Mouse (Mus musculus) layer of hippocampus, adult 2 months (tissue): ENCODE measurements around the gene Fam84b. TPM values are rescaled to one million over a fixed set of nuclear protein-coding genes. Genes with fewer than 3 reads are reported as not detected.

ENCODE experiments used
- DNase-seq, 2 experiments: peaks; one replicate each; pipeline ENCODE4 v3.0.0; 2022; ENCODE audit warnings: low spot score in 2 of 2
- H3K27ac ChIP-seq: fragments of 200-600 bp; 2 replicates; pipeline ENCODE4 v1.8.1; 2022
- H3K4me3 ChIP-seq: fragments of 200-600 bp; 2 replicates; pipeline ENCODE4 v1.8.1; 2022; ENCODE audit warnings: mild to moderate bottlenecking
- CTCF ChIP-seq: fragments of 200-600 bp; conservative IDR thresholded peaks from 2 replicates; pipeline ENCODE4 v1.8.1; 2022; ENCODE audit warnings: antibody characterized with exemption, mild to moderate bottlenecking, moderate library complexity
- total RNA-seq, 2 experiments: library from RNA; stranded (reverse); gene quantifications; 2 replicates each; pipeline ENCODE4 v1.2.3; 2021

Fam84b gene
- total RNA-seq, 2 experiments from 2014 or later: 13.0 to 16.0 TPM

DNA sequence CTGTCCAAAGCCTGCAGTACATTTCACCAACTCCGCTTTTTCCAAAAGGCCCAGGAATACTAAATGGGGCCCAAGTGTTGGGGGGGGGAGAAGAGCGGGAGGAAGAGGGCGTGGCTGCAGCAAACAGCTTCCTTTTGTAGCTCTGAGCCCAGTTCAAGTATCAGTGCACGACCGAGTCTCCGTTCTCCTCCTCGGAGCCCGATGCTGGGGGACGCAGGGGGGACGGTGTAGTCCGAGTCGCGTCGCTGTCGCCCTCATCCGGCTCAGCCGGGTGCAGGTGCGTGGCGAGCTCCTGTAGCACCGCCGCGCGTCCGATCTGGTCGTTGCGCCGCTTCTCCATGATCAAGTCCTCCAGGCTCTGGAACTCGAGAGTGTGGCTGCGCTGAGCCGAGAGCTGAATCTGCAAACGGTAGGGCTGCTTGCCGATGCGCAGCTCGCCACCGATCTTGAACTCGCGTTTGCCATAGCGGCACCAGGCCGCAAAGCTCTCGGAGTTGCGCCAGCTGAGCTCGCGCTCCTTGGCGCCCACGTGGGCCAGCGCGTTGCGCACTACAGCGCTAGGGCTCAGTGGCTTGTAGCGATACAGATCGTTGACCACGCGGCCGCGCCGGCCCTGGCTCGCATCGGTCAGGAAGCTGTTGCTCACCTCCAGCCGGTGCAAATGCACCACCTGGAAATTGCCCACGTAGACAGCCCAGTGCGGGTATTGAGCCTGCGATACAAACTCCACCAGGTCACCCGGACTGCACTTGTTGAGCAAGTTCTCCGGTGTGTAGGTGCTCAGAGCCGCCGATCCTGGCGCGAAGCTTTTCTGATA lies 30.6 kb downstream of the Fam84b start:
- peak; percentile 72 for TF ChIP-seq CTCF
- Histone ChIP-seq H3K4me3 (peak overlapping the region; percentile 95), H3K27ac (peak overlapping the region; percentile 91)
- DNase-seq: peak; percentile 69 to 70

GRCm38 (mm10) chr15:60822101-60822802 lies 31.3 kb downstream of the Fam84b start:
- no peak for DNase-seq
- no peak for TF ChIP-seq CTCF
- Histone ChIP-seq H3K27ac (peak overlapping the region; percentile 91), H3K4me3 (peak overlapping the region; percentile 95)

GRCm38 (mm10) chr15:60818500-60818899 lies 35.1 kb downstream of the Fam84b start:
- DNase-seq: no peak
- TF ChIP-seq CTCF: no peak

GRCm38 (mm10) chr15:60816478-60816877 lies 37.1 kb downstream of the Fam84b start:
- DNase-seq: no peak
- H3K4me3 ChIP-seq: no peak overlapping the region
- TF ChIP-seq CTCF: no peak
- H3K27ac ChIP-seq: no peak overlapping the region

More at GRCm38 (mm10) chr15:60818500-60818899, 35.1 kb downstream of the Fam84b start:
- Histone ChIP-seq H3K27ac (no peak overlapping the region), H3K4me3 (no peak overlapping the region)

GRCm38 (mm10) chr15:60814542-60814941 lies 39.0 kb downstream of the Fam84b start:
- H3K27ac ChIP-seq: no peak overlapping the region
- H3K4me3 ChIP-seq: no peak overlapping the region
- no peak for TF ChIP-seq CTCF
- DNase-seq: no peak

DNA sequence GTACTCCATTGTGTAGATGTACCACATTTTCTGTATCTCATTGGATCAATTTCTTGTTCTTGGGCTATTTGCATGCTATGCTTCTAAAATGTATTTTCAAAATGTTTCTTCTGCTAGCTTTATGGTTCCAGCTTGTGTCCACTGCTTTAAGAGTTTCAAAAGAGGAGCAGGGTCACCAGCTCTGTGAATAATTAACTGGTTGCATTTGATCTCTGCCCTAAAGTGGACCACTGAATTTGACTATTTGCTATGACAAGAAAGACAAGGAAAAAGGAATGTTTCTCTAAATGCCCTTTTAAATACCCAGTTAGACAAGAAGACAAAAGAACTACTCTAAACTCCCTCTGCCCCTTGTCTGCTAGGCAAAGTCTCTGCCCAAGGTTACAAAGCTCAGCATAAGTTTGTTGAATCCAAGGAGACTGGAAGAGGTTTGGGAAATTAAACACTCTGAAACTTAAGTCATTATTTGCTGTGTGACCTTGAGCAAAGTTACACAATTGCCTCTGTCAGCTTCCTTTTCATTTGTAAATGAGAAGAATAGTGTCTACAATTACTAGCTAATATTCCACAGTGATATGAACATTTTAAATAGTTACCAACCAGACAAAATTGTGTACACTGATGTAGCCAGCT lies 60.4 kb downstream of the Fam84b start:
- no peak overlapping the region for H3K4me3 ChIP-seq
- H3K27ac ChIP-seq: no peak overlapping the region
- DNase-seq: no peak
- TF ChIP-seq CTCF: no peak

DNA sequence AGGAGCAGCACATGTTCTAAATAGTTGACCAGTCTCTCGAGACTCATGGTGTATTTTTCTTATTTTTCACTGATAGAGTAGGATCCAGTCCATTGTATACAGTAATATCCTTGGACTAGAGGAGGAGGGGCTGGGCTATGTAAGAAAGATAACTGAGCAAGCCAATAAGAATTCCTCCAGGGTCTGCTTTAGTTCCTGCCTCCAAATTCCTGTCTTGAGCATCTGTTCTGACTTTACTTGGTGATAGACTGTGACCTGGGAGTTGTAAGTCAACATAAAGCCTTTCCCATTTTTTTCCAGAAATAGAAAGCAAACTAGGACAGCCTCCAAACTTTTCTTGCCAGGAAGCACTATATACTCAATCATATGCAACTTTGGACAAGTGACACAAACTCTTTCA lies 64.5 kb downstream of the Fam84b start:
- no peak for TF ChIP-seq CTCF
- Histone ChIP-seq H3K27ac (no peak overlapping the region), H3K4me3 (no peak overlapping the region)
- no peak for DNase-seq

DNA sequence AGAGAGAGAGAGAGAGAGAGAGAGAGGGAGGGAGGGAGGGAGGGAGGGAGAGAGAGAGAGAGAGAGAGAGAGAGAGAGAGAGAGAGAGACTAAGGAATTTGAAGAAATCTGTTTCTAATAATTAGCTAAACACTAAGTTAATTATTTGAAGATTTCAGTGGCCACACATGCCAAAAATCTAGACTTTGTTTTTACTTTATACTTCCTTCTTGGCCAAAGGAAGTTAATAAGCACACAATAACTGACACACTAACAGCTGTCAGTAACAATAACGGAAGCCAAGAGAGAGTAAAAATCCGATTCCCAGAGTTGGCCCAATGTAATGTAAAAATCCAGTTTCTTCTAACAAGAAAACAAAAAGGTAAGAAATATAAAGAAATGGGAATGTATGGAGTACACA lies 69.8 kb downstream of the Fam84b start:
- no peak for DNase-seq
- Histone ChIP-seq H3K27ac (no peak overlapping the region), H3K4me3 (no peak overlapping the region)
- TF ChIP-seq CTCF: no peak

- H3K4me3 ChIP-seq: no peak overlapping the region
- DNase-seq: no peak
- no peak for TF ChIP-seq CTCF
- no peak overlapping the region for H3K27ac ChIP-seq
Observed at GRCm38 (mm10) chr15:60779531-60779973, 74.0 kb downstream of the Fam84b start.

DNA sequence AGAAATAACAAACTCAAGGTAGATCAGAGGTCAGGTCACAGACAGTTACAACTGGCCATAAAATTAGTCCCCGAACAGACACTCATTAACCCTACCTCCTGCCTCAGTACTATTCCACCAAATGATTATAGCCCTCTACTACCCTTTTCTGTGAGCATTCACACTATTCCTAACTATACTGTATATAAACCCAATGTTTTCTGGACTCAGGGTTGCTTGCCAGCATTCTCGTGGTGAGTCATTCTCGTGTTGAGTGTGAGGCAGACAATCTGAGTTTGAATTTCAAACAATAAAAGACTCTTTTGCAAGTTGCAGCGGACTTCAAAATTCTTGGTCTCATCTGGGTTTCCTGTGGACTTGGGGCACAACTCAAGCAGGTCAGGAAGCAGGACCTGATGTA lies 74.5 kb downstream of the Fam84b start:
- TF ChIP-seq CTCF: no peak
- DNase-seq: peak in 1 of 2 experiments; percentile 7
- Histone ChIP-seq H3K4me3 (no peak overlapping the region), H3K27ac (no peak overlapping the region)

Other genes with a start within 250 kb of the Fam84b start
- gene A1bg, start 69.2 kb upstream of the Fam84b start, total RNA-seq: not detected